Comparison of ENCODE assay signal across 24 mouse cellular contexts in genomic region chr8:111760708-111761107, GRCm38 (mm10). TPM values are rescaled to one million over a fixed set of nuclear protein-coding genes. Genes with fewer than 3 reads are reported as not detected.
A peak's percentile ranks its signal among the peaks of the same experiment; 100 is the strongest.
DNase-seq lines count a peak whose midpoint lies in the region; ATAC-seq lines count a peak whose summit lies in the region.
"Had no signal": no experiment of that assay in that cellular context is flagged by ENCODE, and none has a peak within 500 bp of the region (broad histone marks: within the 10 kb centered on the region; RNA-seq: fewer than 3 reads in every experiment).

No protein-coding gene starts in this region.

- WGBS in hindbrain, embryonic 15.5 days, result 67% methylated on average over 13 of the region's 13 CpGs
- 82% methylated on average over 13 of the region's 13 CpGs for WGBS in hindbrain, embryonic 11.5 days
- 75% methylated on average over 13 of the region's 13 CpGs for WGBS in neural tube, embryonic 14.5 days
- 68% methylated on average over 13 of the region's 13 CpGs for WGBS in forebrain, embryonic 15.5 days
- WGBS in liver, embryonic 12.5 days (ENCODE audit: insufficient replicate concordance), result 82% methylated on average over 13 of the region's 13 CpGs

- H3K27me3 ChIP-seq in hindbrain, embryonic 15.5 days, result no peaks in the 10 kb centered on the region
- no peaks in the 10 kb centered on the region for H3K27me3 ChIP-seq in hindbrain, embryonic 11.5 days (ENCODE audit: control insufficient read depth, insufficient read depth, low read length)
- H3K27me3 ChIP-seq in neural tube, embryonic 14.5 days (ENCODE audit: control insufficient read depth, insufficient read depth, low read length), result no peaks in the 10 kb centered on the region
- no peaks in the 10 kb centered on the region for H3K27me3 ChIP-seq in forebrain, embryonic 15.5 days
- H3K27me3 ChIP-seq in liver, embryonic 12.5 days (replicated peaks), result no peaks in the 10 kb centered on the region
- H3K27me3 ChIP-seq: liver, embryonic 15.5 days; stomach, embryonic 15.5 days had no signal

- no peak overlapping the region for H3K9ac ChIP-seq in hindbrain, embryonic 15.5 days
- no peak overlapping the region for H3K9ac ChIP-seq in hindbrain, embryonic 11.5 days (ENCODE audit: low read depth, low read length)
- H3K9ac ChIP-seq in neural tube, embryonic 14.5 days (replicated peaks; ENCODE audit: low read depth, low read length), result no peak overlapping the region
- no peak overlapping the region for H3K9ac ChIP-seq in forebrain, embryonic 15.5 days (replicated peaks)
- H3K9ac ChIP-seq in liver, embryonic 12.5 days, result no peak overlapping the region
- H3K9ac ChIP-seq: liver, embryonic 15.5 days; lung, embryonic 14.5 days; stomach, embryonic 15.5 days had no signal

- H3K4me2 ChIP-seq in hindbrain, embryonic 15.5 days, result no peak overlapping the region
- H3K4me2 ChIP-seq in hindbrain, embryonic 11.5 days (replicated peaks; ENCODE audit: low read depth, low read length), result no peak overlapping the region
- no peak overlapping the region for H3K4me2 ChIP-seq in neural tube, embryonic 14.5 days (ENCODE audit: low read depth, low read length)
- no peak overlapping the region for H3K4me2 ChIP-seq in forebrain, embryonic 15.5 days (replicated peaks)
- no peak overlapping the region for H3K4me2 ChIP-seq in liver, embryonic 12.5 days
- H3K4me2 ChIP-seq: liver, embryonic 15.5 days; lung, embryonic 14.5 days; stomach, embryonic 15.5 days had no signal

- no peaks in the 10 kb centered on the region for H3K9me3 ChIP-seq in hindbrain, embryonic 15.5 days
- no peaks in the 10 kb centered on the region for H3K9me3 ChIP-seq in hindbrain, embryonic 11.5 days (ENCODE audit: control insufficient read depth, low read length)
- no peaks in the 10 kb centered on the region for H3K9me3 ChIP-seq in neural tube, embryonic 14.5 days (ENCODE audit: control insufficient read depth, low read length)
- H3K9me3 ChIP-seq in forebrain, embryonic 15.5 days, result no peaks in the 10 kb centered on the region
- H3K9me3 ChIP-seq in liver, embryonic 12.5 days (replicated peaks), result no peaks in the 10 kb centered on the region
- H3K9me3 ChIP-seq: liver, embryonic 15.5 days; stomach, embryonic 15.5 days had no signal

- ATAC-seq in hindbrain, embryonic 15.5 days (ENCODE audit: low FRiP score, low read depth), result 0 out of 2 replicates have a peak, but pooled peaks have one; percentile 34
- ATAC-seq in hindbrain, embryonic 11.5 days (ENCODE audit: low FRiP score), result no peak
- ATAC-seq in neural tube, embryonic 14.5 days (ENCODE audit: low read depth), result peak; percentile 51; the same call in 1 of the 2 replicates
- ATAC-seq in forebrain, embryonic 15.5 days (replicated peaks), result peak; percentile 58; the same call in 1 of the 2 replicates
- no peak for ATAC-seq in liver, embryonic 12.5 days
- ATAC-seq: CD4-positive, CD25-positive, alpha-beta regulatory T cell, adult 4 months; intestine, embryonic 16.5 days had no signal

- no peak for DNase-seq in hindbrain, embryonic 11.5 days (ENCODE audit: low spot score)
- DNase-seq in neural tube, embryonic 10.5 days (ENCODE audit: extremely low spot score, low spot score), result no peak
- no peak for DNase-seq in layer of hippocampus, adult 18-20 months (ENCODE audit: low spot score in 2 of 2)
- DNase-seq: adrenal gland, postnatal 25 days; cerebellum, adult 18-20 months; cerebellum, postnatal 14 days; gastrocnemius, postnatal 14 days; heart, postnatal 14 days; kidney, adult 9 months; kidney, postnatal 10 days; liver; lung, embryonic 14.5 days; lung, postnatal 14 days; thymus, postnatal 14 days had no signal

- no peak overlapping the region for H3K27ac ChIP-seq in hindbrain, embryonic 15.5 days (replicated peaks)
- H3K27ac ChIP-seq in hindbrain, embryonic 11.5 days (ENCODE audit: low read depth, low read length), result no peak overlapping the region
- H3K27ac ChIP-seq in neural tube, embryonic 14.5 days (ENCODE audit: low read depth, low read length), result no peak overlapping the region
- H3K27ac ChIP-seq in forebrain, embryonic 15.5 days (replicated peaks), result peak overlapping the region; percentile 35
- H3K27ac ChIP-seq in liver, embryonic 12.5 days, result no peak overlapping the region
- H3K27ac ChIP-seq: liver, embryonic 15.5 days; stomach, embryonic 15.5 days had no signal

- H3K36me3 ChIP-seq in hindbrain, embryonic 15.5 days, result no peaks in the 10 kb centered on the region
- H3K36me3 ChIP-seq in hindbrain, embryonic 11.5 days (ENCODE audit: control insufficient read depth, insufficient read depth, low read length), result no peaks in the 10 kb centered on the region
- no peaks in the 10 kb centered on the region for H3K36me3 ChIP-seq in neural tube, embryonic 14.5 days (ENCODE audit: control insufficient read depth, insufficient read depth, low read length)
- no peaks in the 10 kb centered on the region for H3K36me3 ChIP-seq in forebrain, embryonic 15.5 days
- H3K36me3 ChIP-seq in liver, embryonic 12.5 days, result peaks cover 8% of the 10 kb centered on the region

- no peaks in the 10 kb centered on the region for H3K4me1 ChIP-seq in hindbrain, embryonic 15.5 days (replicated peaks)
- peaks cover 3% of the 10 kb centered on the region for H3K4me1 ChIP-seq in hindbrain, embryonic 11.5 days (replicated peaks; ENCODE audit: control insufficient read depth, insufficient read depth, low read length)
- no peaks in the 10 kb centered on the region for H3K4me1 ChIP-seq in neural tube, embryonic 14.5 days (ENCODE audit: control insufficient read depth, insufficient read depth, low read length)
- peaks cover 7% of the 10 kb centered on the region; the same call in 1 of the 2 replicates for H3K4me1 ChIP-seq in forebrain, embryonic 15.5 days
- no peaks in the 10 kb centered on the region for H3K4me1 ChIP-seq in liver, embryonic 12.5 days
- H3K4me1 ChIP-seq: liver, embryonic 15.5 days; stomach, embryonic 15.5 days had no signal

- no peak overlapping the region for H3K4me3 ChIP-seq in hindbrain, embryonic 15.5 days
- no peak overlapping the region for H3K4me3 ChIP-seq in hindbrain, embryonic 11.5 days (ENCODE audit: low read depth, low read length)
- H3K4me3 ChIP-seq in neural tube, embryonic 14.5 days (ENCODE audit: low read depth, low read length), result no peak overlapping the region
- no peak overlapping the region for H3K4me3 ChIP-seq in forebrain, embryonic 15.5 days
- H3K4me3 ChIP-seq in liver, embryonic 12.5 days, result no peak overlapping the region
- H3K4me3 ChIP-seq: erythroblast, embryonic 14.5 days; liver, embryonic 15.5 days; stomach, embryonic 15.5 days had no signal

RNA-seq across cellular contexts. Expression of gene Bcar1, which starts 17.1 kb away (rescaled TPM):
- polyA plus RNA-seq in hindbrain, embryonic 15.5 days (2015; fragmentation: Nextera tagmentation; extraction: Ambion mirVana), result 46.5 and 54.2 TPM in 2 replicates
- polyA plus RNA-seq in hindbrain, embryonic 11.5 days (2014; fragmentation: Nextera tagmentation; extraction: Ambion mirVana), result 43.3 and 47.3 TPM in 2 replicates
- polyA plus RNA-seq in neural tube, embryonic 14.5 days (2014; fragmentation: Nextera tagmentation; extraction: Ambion mirVana), result 47.6 and 56.4 TPM in 2 replicates
- polyA plus RNA-seq in forebrain, embryonic 15.5 days (2015; fragmentation: Nextera tagmentation; extraction: Ambion mirVana), result 51.8 and 55.1 TPM in 2 replicates
- 9.5 and 10.3 TPM in 2 replicates for polyA plus RNA-seq in liver, embryonic 12.5 days (2016; fragmentation: Nextera tagmentation; extraction: Ambion mirVana)
- total RNA-seq in layer of hippocampus, adult 18-20 months (2021), result 10 to 100 TPM; 61.4 to 63.7 TPM
- total RNA-seq: granulocyte monocyte progenitor cell, adult 5-6 weeks had no signal

Comparison
In these comparisons a context has a peak if more than half of its experiments do, and no peak if none do; other contexts are left out.
1. ATAC-seq: peak in hindbrain, embryonic 15.5 days (single experiment), neural tube, embryonic 14.5 days (single experiment) and forebrain, embryonic 15.5 days (single experiment); none in hindbrain, embryonic 11.5 days (single experiment) and liver, embryonic 12.5 days (single experiment).